Mouse (Mus musculus) neural tube, embryonic 11.5 days (tissue): ENCODE results near the gene Ndufs3. TPM values are rescaled to one million over a fixed set of nuclear protein-coding genes. Genes with fewer than 3 reads are reported as not detected.
"Not testable (repeated sequence)": the region's sequence is repeated elsewhere in the genome, so short reads cannot be mapped to it uniquely, and the experiment has no call there.

Experiments
- ATAC-seq: fragments of 200-750 bp; cut with Nextera tagmentation; 2 replicates; pipeline ENCODE4 v1.8.0; 2017; ENCODE audit warnings: moderate number of reproducible peaks, mild to moderate bottlenecking, moderate TSS enrichment, moderate library complexity; ENCODE audit not compliant: insufficient read depth, low FRiP score, low TSS enrichment
- DNase-seq: peaks from one replicate; pipeline ENCODE4 v3.0.0-alpha.2; 2015; ENCODE audit warnings: low spot score
- H3K27ac ChIP-seq: fragments of 300-500 bp; sonication (generic); 2 replicates; pipeline ENCODE4 v1.5.1; 2014; ENCODE audit warnings: low read depth, mild to moderate bottlenecking, low read length
- H3K27me3 ChIP-seq: fragments of 300-500 bp; sonication (generic); 2 replicates; pipeline ENCODE4 v1.6.1; 2014; ENCODE audit warnings: mild to moderate bottlenecking, low read length, mixed read lengths; ENCODE audit not compliant: control insufficient read depth, insufficient read depth
- H3K36me3 ChIP-seq: fragments of 300-500 bp; sonication (generic); 2 replicates; pipeline ENCODE4 v1.6.1; 2014; ENCODE audit warnings: mild to moderate bottlenecking, low read length, moderate library complexity, mixed read lengths; ENCODE audit not compliant: control insufficient read depth, insufficient read depth
- H3K4me1 ChIP-seq: fragments of 300-500 bp; sonication (generic); 2 replicates; pipeline ENCODE4 v1.6.1; 2014; ENCODE audit warnings: low read length, mixed read lengths; ENCODE audit not compliant: control insufficient read depth, insufficient read depth
- H3K4me2 ChIP-seq: fragments of 300-500 bp; sonication (generic); 2 replicates; pipeline ENCODE4 v1.6.1; 2014; ENCODE audit warnings: low read depth, mild to moderate bottlenecking, moderate library complexity
- H3K4me3 ChIP-seq: fragments of 300-500 bp; sonication (generic); 2 replicates; pipeline ENCODE4 v1.5.1; 2014; ENCODE audit warnings: low read depth, low read length
- H3K9ac ChIP-seq: fragments of 300-500 bp; sonication (generic); 2 replicates; pipeline ENCODE4 v1.6.1; 2014; ENCODE audit warnings: mild to moderate bottlenecking, low read length
- H3K9me3 ChIP-seq: fragments of 300-500 bp; sonication (generic); 2 replicates; pipeline ENCODE4 v1.6.1; 2016; ENCODE audit warnings: low read length; ENCODE audit not compliant: control insufficient read depth
- WGBS: fragments of 180-500 bp; shearing (Covaris S2); extraction: QIAGEN DNeasy Blood & Tissue Kit; methylation state at CpG from one replicate; pipeline ENCODE4 v1.1.7; 2014; 5-methylcytosine and 5-hydroxymethylcytosine counted together
- polyA plus RNA-seq: library from polyadenylated mRNA; unstranded; fragments of >200 nt; fragmentation: Nextera tagmentation; extraction: Ambion mirVana; gene quantifications from 2 replicates; pipeline ENCODE4 v1.2.1, GENCODE M21; 2014

Gene Ndufs3
- polyA plus RNA-seq, 1 experiment from 2014 or later, result 191 TPM

DNA sequence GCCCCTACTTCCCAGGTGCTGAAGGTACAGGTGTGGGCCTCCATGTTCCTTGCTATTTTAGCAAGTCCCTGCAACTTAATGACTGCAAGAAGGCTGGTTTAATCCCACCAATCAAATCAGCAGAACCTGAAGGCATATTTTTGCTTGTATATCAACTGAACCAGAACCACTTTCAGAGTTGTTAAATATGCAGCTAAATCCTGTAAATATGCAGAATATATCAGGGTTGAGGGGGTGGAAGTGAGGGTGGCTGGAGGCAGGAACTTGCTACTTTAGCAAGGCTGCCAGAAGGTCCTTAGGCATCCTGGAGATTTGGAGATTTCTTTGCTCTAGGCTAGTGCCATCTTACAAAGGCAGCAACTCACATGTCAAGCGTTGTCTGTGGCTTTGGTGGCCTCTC lies 10.9 kb upstream of the Ndufs3 start:
- Histone ChIP-seq H3K4me1 (peaks cover 6% of the 10 kb centered on the region; the same call in 1 of the 2 replicates), H3K4me2 (no peak overlapping the region; the same call in 1 of the 2 replicates), H3K9ac (no peak overlapping the region), H3K27me3 (no peaks in the 10 kb centered on the region), H3K36me3 (peaks cover 5% of the 10 kb centered on the region), H3K4me3 (no peak overlapping the region), H3K27ac (no peak overlapping the region), H3K9me3 (no peaks in the 10 kb centered on the region)
- 88% methylated on average over 1 of the region's 1 CpGs for WGBS
- DNase-seq (no peak), ATAC-seq (no peak)

DNA sequence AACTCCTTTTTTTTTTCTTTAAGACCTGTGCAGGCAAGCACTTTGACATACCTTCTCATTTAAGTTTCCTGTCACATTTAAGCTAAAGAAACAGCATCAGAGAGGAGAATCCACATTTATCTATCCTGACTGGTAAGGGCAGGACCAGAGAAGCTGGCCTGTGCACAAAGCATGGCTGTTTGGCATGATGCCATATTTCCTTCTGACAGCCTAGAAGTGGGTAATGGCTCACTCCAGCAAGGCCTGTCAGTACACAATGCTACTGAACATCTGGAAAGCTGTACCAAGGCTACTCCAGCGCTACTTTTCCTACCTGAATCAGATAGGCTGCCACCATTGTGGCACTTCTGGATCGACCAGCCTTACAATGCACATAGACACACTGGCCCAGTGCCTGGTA lies 9.0 kb upstream of the Ndufs3 start:
- ATAC-seq (no peak), DNase-seq (no peak)
- H3K9ac ChIP-seq, result no peak overlapping the region
- no peak overlapping the region for H3K27ac ChIP-seq
- no peak overlapping the region for H3K4me3 ChIP-seq
- H3K36me3 ChIP-seq, result peaks cover 15% of the 10 kb centered on the region
- H3K4me2 ChIP-seq, result no peak overlapping the region
- peaks cover 6% of the 10 kb centered on the region; the same call in 1 of the 2 replicates for H3K4me1 ChIP-seq
- 95% methylated on average over 2 of the region's 2 CpGs for WGBS
- no peaks in the 10 kb centered on the region for H3K27me3 ChIP-seq
- H3K9me3 ChIP-seq, result no peaks in the 10 kb centered on the region

DNA sequence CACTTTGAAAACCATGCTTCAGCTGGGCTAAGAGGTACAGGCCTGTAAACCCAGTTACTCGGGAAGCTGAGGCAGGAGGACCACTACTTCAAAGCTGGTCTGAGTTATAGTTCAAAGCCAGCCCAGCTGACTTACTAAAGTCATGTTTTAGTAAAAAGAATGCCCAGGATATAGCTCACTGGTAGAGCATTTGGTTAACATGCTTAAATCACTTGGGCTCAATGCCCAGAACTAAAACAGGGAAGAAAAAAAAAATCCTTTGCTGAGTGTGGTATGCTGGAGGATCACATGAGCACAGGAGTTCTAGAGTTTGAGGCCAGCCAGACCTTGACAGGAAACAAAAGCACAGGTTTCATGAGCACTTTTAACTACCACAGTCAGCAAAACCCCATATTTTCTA lies 7.0 kb upstream of the Ndufs3 start:
- WGBS, result 83% methylated on average over 1 of the region's 1 CpGs
- peaks cover 18% of the 10 kb centered on the region for H3K36me3 ChIP-seq

DNA sequence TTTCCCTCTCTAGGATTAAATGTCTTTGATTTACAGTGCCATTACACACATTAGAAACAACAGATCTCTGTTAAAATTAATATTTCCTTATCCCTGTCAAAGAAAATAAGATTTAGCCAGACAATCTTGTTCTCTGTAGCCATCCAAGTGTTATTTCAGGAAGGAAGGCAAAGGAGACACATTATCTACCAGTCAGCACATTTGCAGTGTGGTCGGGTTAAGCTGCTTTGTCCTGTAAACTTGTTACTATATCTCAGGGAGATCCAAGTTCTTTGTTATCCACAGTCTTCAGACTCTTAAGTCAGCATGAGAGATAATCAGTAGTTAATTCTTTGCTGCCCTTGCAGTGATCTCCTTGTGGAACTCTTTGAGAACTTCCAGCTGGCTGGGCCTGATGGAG lies 6.2 kb upstream of the Ndufs3 start:
- Histone ChIP-seq H3K4me2 (no peak overlapping the region), H3K27me3 (no peaks in the 10 kb centered on the region), H3K36me3 (peaks cover 18% of the 10 kb centered on the region), H3K9me3 (no peaks in the 10 kb centered on the region), H3K4me1 (no peaks in the 10 kb centered on the region), H3K4me3 (no peak overlapping the region), H3K27ac (no peak overlapping the region), H3K9ac (no peak overlapping the region)
- ATAC-seq (no peak), DNase-seq (no peak)
- WGBS, result 75% methylated on average over 1 of the region's 1 CpGs

More for the DNA sequence above, 7.0 kb upstream of the Ndufs3 start:
- Histone ChIP-seq H3K27ac (no peak overlapping the region), H3K4me3 (no peak overlapping the region), H3K4me2 (no peak overlapping the region), H3K4me1 (no peaks in the 10 kb centered on the region), H3K27me3 (no peaks in the 10 kb centered on the region), H3K9me3 (no peaks in the 10 kb centered on the region), H3K9ac (no peak overlapping the region)
- no peak for ATAC-seq
- no peak for DNase-seq

DNA sequence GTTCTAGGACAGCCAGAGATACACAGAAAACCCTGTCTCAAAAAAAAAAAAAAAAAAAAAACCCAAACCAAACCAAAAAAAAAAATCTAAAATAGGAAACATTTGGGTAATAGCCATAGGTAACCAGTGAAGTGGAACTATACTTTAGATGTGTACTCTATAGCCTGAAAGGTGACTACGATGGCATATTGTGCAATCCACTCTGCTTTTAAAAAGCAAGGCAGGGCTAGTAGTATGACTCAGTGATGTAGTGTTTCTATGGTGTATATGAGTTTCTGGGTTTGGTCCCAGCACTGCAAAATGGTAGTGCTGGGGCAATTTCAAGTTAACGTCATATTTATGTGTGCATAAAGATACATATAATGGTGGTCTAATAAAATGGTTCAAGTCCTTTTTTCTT lies 2.1 kb upstream of the Ndufs3 start:
- Histone ChIP-seq H3K4me1 (peaks cover 8% of the 10 kb centered on the region), H3K4me3 (no peak overlapping the region), H3K36me3 (peaks cover 16% of the 10 kb centered on the region), H3K4me2 (no peak overlapping the region), H3K9me3 (no peaks in the 10 kb centered on the region), H3K27me3 (no peaks in the 10 kb centered on the region), H3K9ac (no peak overlapping the region), H3K27ac (no peak overlapping the region)
- 95% methylated on average over 2 of the region's 2 CpGs for WGBS
- DNase-seq (no peak), ATAC-seq (no peak)

DNA sequence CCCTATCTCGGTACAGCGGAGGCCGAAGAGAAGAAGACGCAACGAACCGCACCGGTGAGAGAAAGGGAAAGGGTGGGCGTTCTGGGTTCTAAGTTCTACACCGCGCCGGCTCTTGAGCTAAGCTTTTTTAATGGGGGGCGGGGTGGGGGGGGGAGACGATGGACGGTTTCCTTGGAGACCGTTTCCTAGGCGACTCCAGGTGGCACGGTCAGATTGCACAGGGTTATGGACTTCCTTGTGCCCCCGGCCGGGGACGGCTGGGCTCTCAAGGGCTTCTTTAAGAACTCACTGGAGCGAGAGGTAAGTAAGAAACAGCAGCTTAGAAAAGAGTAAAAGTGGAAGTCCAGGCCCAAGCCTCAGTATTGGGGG lies 213 bp upstream of the Ndufs3 start:
- DNase-seq (no peak), ATAC-seq (peak; percentile 70)
- WGBS, result 0% methylated on average over 21 of the region's 21 CpGs
- Histone ChIP-seq H3K27me3 (no peaks in the 10 kb centered on the region), H3K9me3 (no peaks in the 10 kb centered on the region), H3K36me3 (peaks cover 13% of the 10 kb centered on the region), H3K4me1 (peaks cover 8% of the 10 kb centered on the region), H3K4me3 (peak overlapping the region; percentile 66), H3K27ac (peak overlapping the region; percentile 75), H3K9ac (peak overlapping the region; percentile 83), H3K4me2 (peak overlapping the region; percentile 63)

DNA sequence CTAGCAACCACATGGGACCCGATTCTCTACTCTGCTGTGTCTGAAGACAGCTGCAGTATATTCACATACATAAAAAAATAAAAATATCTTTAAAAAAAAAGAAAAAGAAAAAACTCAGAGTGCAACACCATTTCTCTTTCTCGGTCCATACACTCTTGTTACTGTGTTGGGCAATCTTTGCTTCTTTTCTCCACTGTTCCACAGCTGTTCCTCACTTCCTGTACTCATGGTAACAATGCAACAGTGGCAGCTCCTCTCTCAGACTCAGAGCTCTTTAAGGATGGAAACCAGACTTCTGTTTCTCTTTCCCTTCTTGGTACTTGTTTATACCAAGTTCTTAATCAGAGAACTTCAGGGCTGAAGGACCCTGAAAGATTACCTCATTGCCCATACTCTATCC lies 1.2 kb downstream of the Ndufs3 start:
- Histone ChIP-seq H3K27me3 (no peaks in the 10 kb centered on the region), H3K36me3 (peaks cover 5% of the 10 kb centered on the region), H3K9ac (peak overlapping the region; percentile 83; the same call in 1 of the 2 replicates), H3K4me3 (peak overlapping the region; percentile 66), H3K9me3 (no peaks in the 10 kb centered on the region), H3K4me2 (peak overlapping the region; percentile 63), H3K27ac (no peak overlapping the region), H3K4me1 (peaks cover 8% of the 10 kb centered on the region)
- WGBS, result 93% methylated on average over 2 of the region's 2 CpGs
- no peak for DNase-seq
- ATAC-seq, result no peak

DNA sequence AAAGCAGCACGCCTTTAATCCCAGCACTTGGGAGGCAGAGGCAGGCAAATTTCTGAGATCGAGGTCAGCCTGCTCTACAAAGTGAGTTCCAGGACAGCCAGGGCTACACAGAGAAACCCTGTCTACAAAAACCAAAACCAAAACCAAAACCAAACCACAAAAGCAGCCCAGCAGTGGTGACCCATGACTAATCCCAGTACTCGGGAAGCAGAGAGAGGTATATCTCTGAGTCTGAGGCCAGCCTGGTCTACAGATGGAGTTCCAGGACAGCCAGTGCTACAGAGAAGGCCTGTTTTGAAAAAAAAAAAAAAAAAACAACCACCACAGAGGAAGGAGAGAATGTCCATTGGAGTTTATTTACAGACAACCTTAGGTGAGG lies 10.3 kb downstream of the Ndufs3 start:
- DNase-seq, ATAC-seq, H3K9ac ChIP-seq, H3K9me3 ChIP-seq, H3K27ac ChIP-seq, H3K4me3 ChIP-seq, H3K4me1 ChIP-seq, H3K4me2 ChIP-seq: not testable (repeated sequence)
- Histone ChIP-seq H3K36me3 (peaks cover 17% of the 10 kb centered on the region), H3K27me3 (peaks cover 13% of the 10 kb centered on the region)
- 90% methylated on average over 3 of the region's 3 CpGs for WGBS

DNA sequence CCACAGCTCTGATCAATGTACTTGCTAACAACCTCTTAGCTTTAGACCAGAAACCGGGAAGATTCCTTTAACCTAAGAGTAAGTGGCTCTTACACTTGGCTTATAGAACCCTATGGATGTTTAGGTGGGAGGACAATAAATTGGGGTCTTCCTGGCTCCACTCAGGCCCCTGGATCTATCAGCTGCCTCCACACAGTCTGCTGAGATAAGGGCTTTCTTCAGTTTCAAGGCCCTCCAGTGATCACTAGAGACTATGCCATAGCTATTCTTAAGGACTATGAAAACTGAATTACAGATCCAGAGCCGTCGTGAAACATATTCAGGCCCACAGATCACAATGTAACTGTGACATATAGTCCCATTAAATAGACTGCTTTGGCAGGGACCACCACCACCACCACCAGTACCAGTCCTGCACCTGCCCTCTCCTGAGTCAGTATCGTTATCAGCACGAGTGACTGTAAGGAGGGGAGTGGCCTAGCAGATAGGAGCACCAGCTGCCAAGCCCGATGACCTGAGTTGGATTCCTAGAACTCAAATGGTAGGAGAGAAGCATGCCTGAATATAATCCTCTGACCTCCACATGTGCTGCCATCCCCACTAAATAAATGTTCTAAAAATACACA lies 10.8 kb downstream of the Ndufs3 start:
- Histone ChIP-seq H3K27ac (no peak overlapping the region), H3K4me1 (peaks cover 3% of the 10 kb centered on the region; the same call in 1 of the 2 replicates), H3K4me2 (no peak overlapping the region), H3K4me3 (no peak overlapping the region), H3K9me3 (no peaks in the 10 kb centered on the region), H3K27me3 (peaks cover 17% of the 10 kb centered on the region), H3K9ac (no peak overlapping the region), H3K36me3 (peaks cover 17% of the 10 kb centered on the region)
- ATAC-seq, result no peak
- WGBS, result 89% methylated on average over 6 of the region's 6 CpGs
- no peak for DNase-seq
